Mouse (Mus musculus): Measurements from ENCODE around the gene Tex38.

DNA sequence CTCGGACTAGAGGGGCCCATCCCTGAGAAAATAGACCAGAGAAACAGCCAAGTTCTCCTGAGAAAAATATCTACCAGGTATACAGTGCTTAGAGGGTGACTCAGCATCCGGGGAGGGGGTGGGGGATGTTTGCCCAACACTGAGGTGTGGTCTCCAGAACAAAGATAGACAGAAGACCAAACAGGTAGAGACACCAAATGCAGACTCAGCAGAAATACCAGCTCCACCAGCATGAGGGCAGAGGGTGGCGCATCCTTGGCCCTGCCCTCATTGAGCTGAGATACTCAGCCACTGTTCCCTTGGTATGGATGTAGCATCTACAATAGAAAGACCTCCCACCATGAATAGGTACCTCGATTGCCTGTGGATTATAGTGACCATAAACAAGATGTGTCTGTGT lies 46.0 kb downstream of the Tex38 start:
- no peak for TF ChIP-seq CTCF (IDR thresholded peaks at IDR 0.05; ENCODE audit: low read depth)
- TF ChIP-seq EP300 (IDR thresholded peaks at IDR 0.05; ENCODE audit: low read depth) = no peak

Measured in heart, postnatal 0 days (tissue).